Mouse (Mus musculus): Measurements from ENCODE around the gene Hnrnpu. TPM values are rescaled to one million over a fixed set of nuclear protein-coding genes. Genes with fewer than 3 reads are reported as not detected.

The Hnrnpu gene
- polyA plus RNA-seq, 1 experiment from 2014 or later, result 116 TPM

DNA sequence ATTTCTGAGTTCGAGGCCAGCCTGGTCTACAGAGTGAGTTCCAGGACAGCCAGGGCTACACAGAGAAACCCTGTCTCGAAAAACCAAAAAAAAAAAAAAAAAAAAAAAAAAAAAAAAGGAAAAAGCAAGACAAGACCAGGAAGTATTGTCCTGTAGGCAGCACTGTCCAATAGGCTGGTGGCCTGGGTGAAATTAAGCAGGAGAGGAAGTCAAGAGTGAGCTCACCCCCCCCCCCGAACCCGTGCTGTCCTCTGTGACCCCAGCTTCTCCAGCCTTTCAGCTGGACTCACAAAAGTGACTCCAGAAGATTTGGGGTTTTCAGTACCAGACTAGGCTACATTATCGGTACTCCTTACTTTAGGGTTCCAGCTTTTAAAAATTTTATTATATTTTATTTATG lies 5.0 kb upstream of the Hnrnpu start:
- no peak for TF ChIP-seq EP300 (IDR thresholded peaks at IDR 0.05)
- no peak for TF ChIP-seq CTCF (IDR thresholded peaks at IDR 0.05)
- Histone ChIP-seq H3K9ac (replicated peaks; ENCODE audit: low read depth) (no peak overlapping the region), H3K36me3 (ENCODE audit: insufficient read depth, low read length) (no peaks in the 10 kb centered on the region), H3K27ac (ENCODE audit: low read length) (no peak overlapping the region), H3K9me3 (ENCODE audit: low read length) (no peaks in the 10 kb centered on the region), H3K4me3 (ENCODE audit: low read depth, low read length) (no peak overlapping the region), H3K4me2 (replicated peaks; ENCODE audit: low read depth, low read length) (no peak overlapping the region), H3K27me3 (replicated peaks; ENCODE audit: insufficient read depth, low read length) (no peaks in the 10 kb centered on the region), H3K4me1 (ENCODE audit: insufficient read depth, low read depth, low read length) (no peaks in the 10 kb centered on the region)
- DNase-seq (ENCODE audit: low spot score), result no peak
- WGBS, result 78% methylated on average over 4 of the region's 5 CpGs
- ATAC-seq, result no peak

DNA sequence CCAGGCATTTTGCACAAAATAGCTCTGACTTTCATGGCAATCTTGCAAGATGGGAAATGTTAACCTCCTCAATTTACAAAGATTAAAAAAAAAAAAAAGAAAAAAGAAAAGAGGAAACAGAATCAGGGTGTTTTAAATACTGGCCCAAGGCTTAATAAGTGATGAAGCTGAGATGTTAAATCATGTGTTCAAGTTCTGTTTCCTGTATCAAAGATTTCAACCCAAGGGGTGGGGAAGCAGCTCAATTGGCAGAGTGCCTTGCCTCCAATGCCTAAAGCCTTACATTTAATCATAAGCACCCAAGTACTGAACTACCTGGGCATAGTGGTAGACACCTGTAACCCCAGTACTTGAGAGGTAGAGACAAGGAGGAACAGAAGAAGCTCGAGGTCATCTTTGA lies 4.5 kb upstream of the Hnrnpu start:
- no peaks in the 10 kb centered on the region for H3K27me3 ChIP-seq (replicated peaks; ENCODE audit: insufficient read depth, low read length)
- 55% methylated on average over 1 of the region's 1 CpGs for WGBS
- DNase-seq (ENCODE audit: low spot score) (no peak), ATAC-seq (no peak)
- no peak overlapping the region for H3K4me3 ChIP-seq (ENCODE audit: low read depth, low read length)
- no peak overlapping the region for H3K27ac ChIP-seq (ENCODE audit: low read length)
- no peaks in the 10 kb centered on the region for H3K36me3 ChIP-seq (ENCODE audit: insufficient read depth, low read length)
- no peak overlapping the region for H3K4me2 ChIP-seq (replicated peaks; ENCODE audit: low read depth, low read length)
- no peaks in the 10 kb centered on the region for H3K9me3 ChIP-seq (ENCODE audit: low read length)
- TF ChIP-seq EP300 (IDR thresholded peaks at IDR 0.05), result no peak
- TF ChIP-seq CTCF (IDR thresholded peaks at IDR 0.05), result no peak
- no peak overlapping the region for H3K9ac ChIP-seq (replicated peaks; ENCODE audit: low read depth)
- no peaks in the 10 kb centered on the region for H3K4me1 ChIP-seq (ENCODE audit: insufficient read depth, low read depth, low read length)

DNA sequence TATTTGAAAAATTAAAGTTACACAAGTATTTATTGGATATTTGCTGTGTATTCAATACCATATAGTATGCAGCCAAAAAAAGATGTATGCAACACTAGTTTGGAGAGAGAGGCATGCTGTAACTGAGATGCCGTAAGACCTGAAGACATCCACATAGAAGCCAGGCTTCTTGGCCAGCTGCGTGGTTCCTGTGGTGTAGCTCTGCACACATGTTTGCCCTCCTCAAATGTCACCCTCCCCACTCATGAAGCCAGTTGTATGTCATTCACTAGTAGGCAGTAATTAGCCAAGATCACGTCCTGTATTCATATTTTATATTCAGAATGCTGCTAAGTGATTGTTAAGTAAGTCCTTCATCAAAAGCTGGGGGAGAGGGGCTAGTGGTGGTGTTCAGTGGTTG lies 3.8 kb upstream of the Hnrnpu start:
- no peaks in the 10 kb centered on the region for H3K27me3 ChIP-seq (replicated peaks; ENCODE audit: insufficient read depth, low read length)
- H3K9me3 ChIP-seq (ENCODE audit: low read length), result no peaks in the 10 kb centered on the region
- H3K27ac ChIP-seq (ENCODE audit: low read length), result no peak overlapping the region
- no peak overlapping the region for H3K4me2 ChIP-seq (replicated peaks; ENCODE audit: low read depth, low read length)
- H3K4me1 ChIP-seq (ENCODE audit: insufficient read depth, low read depth, low read length), result no peaks in the 10 kb centered on the region
- 79% methylated on average over 3 of the region's 3 CpGs for WGBS
- H3K9ac ChIP-seq (replicated peaks; ENCODE audit: low read depth), result no peak overlapping the region
- no peak overlapping the region for H3K4me3 ChIP-seq (ENCODE audit: low read depth, low read length)
- TF ChIP-seq EP300 (IDR thresholded peaks at IDR 0.05) (no peak), CTCF (IDR thresholded peaks at IDR 0.05) (no peak)
- ATAC-seq (no peak), DNase-seq (ENCODE audit: low spot score) (no peak)
- H3K36me3 ChIP-seq (ENCODE audit: insufficient read depth, low read length), result no peaks in the 10 kb centered on the region

DNA sequence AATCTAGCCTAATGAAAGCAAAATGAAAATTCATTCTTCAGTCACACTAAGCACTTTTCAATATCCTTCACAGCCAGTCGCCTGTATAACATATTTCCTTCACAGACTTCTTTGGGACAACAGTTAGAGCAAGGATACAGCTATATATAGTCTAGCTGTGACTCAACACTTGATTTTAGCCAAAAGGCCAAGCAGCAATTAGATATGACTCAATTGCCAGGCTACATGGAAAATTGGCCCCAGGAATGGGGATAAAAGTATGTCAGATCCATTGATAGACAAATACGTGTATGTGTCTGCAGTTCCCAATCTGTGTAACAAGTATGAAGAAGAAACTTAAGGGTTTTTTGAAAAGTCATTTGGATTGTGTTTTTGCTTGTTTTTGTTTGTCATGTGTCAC lies 2.6 kb upstream of the Hnrnpu start:
- Histone ChIP-seq H3K9me3 (ENCODE audit: low read length) (no peaks in the 10 kb centered on the region), H3K27ac (ENCODE audit: low read length) (no peak overlapping the region), H3K4me3 (ENCODE audit: low read depth, low read length) (no peak overlapping the region), H3K27me3 (replicated peaks; ENCODE audit: insufficient read depth, low read length) (no peaks in the 10 kb centered on the region), H3K4me2 (replicated peaks; ENCODE audit: low read depth, low read length) (no peak overlapping the region), H3K36me3 (ENCODE audit: insufficient read depth, low read length) (no peaks in the 10 kb centered on the region), H3K9ac (replicated peaks; ENCODE audit: low read depth) (no peak overlapping the region), H3K4me1 (ENCODE audit: insufficient read depth, low read depth, low read length) (no peaks in the 10 kb centered on the region)
- TF ChIP-seq CTCF (IDR thresholded peaks at IDR 0.05) (no peak), EP300 (IDR thresholded peaks at IDR 0.05) (no peak)
- ATAC-seq, result no peak
- whole genome bisulfite sequencing, result 94% methylated on average over 2 of the region's 2 CpGs
- no peak for DNase-seq (ENCODE audit: low spot score)

DNA sequence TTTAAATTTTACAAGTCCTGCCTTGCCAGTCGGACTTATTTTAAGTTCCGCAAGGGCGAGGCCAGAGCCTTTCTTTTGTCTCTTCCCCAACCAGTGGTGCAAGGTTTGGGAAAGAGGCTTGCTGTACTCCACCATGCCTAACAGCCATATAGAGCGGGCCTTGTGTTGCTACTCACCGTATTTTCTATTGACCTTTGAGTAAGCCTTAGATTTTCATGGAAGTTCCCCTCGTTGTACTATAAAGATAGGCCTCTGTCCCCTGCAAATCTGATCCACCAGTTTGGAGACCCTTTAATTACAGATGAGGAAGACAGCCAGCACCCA lies 683 bp upstream of the Hnrnpu start:
- ATAC-seq, result no peak
- H3K4me3 ChIP-seq (ENCODE audit: low read depth, low read length), result peak overlapping the region; percentile 100
- H3K27me3 ChIP-seq (replicated peaks; ENCODE audit: insufficient read depth, low read length), result no peaks in the 10 kb centered on the region
- TF ChIP-seq EP300 (IDR thresholded peaks at IDR 0.05), result no peak
- TF ChIP-seq CTCF (IDR thresholded peaks at IDR 0.05), result no peak
- 6% methylated on average over 6 of the region's 6 CpGs for WGBS
- H3K9ac ChIP-seq (replicated peaks; ENCODE audit: low read depth), result peak overlapping the region; percentile 99
- H3K9me3 ChIP-seq (ENCODE audit: low read length), result no peaks in the 10 kb centered on the region
- H3K4me2 ChIP-seq (replicated peaks; ENCODE audit: low read depth, low read length), result peak overlapping the region; percentile 73
- peaks cover 5% of the 10 kb centered on the region; the same call in 1 of the 2 replicates for H3K4me1 ChIP-seq (ENCODE audit: insufficient read depth, low read depth, low read length)
- peak overlapping the region; percentile 100 for H3K27ac ChIP-seq (ENCODE audit: low read length)
- H3K36me3 ChIP-seq (ENCODE audit: insufficient read depth, low read length), result 0 out of 2 replicates have a peak, but pooled peaks cover 3% of the 10 kb centered on the region
- peak; percentile 59 for DNase-seq (ENCODE audit: low spot score)

DNA sequence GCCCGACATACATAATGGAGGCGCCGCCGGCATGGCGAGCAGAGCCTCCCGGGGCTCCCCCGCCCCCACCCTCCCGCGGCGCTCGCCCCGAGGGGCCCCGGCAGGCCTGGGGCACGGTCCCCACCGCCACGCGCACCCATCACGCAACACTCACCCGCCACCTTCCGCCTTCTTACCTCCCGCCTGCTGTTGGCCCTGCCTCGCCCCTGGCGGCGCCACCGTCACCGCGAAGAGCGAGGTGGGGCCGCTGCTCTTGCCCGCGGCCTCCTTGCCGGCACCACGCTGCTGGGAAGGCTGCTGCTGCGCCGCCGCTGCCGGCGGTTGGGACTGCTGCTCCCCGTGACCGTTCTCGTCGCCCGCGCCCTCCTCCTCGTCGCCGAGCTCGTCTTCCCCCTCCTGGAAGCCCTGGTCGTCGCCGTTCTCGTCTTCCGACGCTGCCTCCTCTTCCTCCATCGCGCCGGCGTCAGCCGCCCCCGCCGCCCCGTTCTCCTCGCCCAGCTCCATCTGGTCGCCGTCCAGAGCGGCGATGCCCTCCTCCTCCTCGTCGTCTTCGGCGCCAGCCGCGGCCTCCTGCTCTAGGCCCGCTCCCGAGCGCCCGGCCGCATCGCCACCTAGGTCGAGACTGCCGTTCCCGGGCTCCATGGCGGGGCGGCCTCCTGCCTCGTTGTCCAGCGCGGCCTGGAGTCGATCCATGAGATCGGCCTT lies 668 bp downstream of the Hnrnpu start:
- Histone ChIP-seq H3K9me3 (ENCODE audit: low read length) (no peaks in the 10 kb centered on the region), H3K4me1 (ENCODE audit: insufficient read depth, low read depth, low read length) (peaks cover 5% of the 10 kb centered on the region; the same call in 1 of the 2 replicates), H3K4me2 (replicated peaks; ENCODE audit: low read depth, low read length) (peak overlapping the region; percentile 73), H3K4me3 (ENCODE audit: low read depth, low read length) (peak overlapping the region; percentile 100), H3K27ac (ENCODE audit: low read length) (peak overlapping the region; percentile 100), H3K36me3 (ENCODE audit: insufficient read depth, low read length) (peaks cover 14% of the 10 kb centered on the region; the same call in 1 of the 2 replicates), H3K9ac (replicated peaks; ENCODE audit: low read depth) (peak overlapping the region; percentile 99), H3K27me3 (replicated peaks; ENCODE audit: insufficient read depth, low read length) (no peaks in the 10 kb centered on the region)
- DNase-seq (ENCODE audit: low spot score), result peak; percentile 61
- TF ChIP-seq CTCF (IDR thresholded peaks at IDR 0.05) (peak; percentile 32), EP300 (IDR thresholded peaks at IDR 0.05) (no peak)
- ATAC-seq, result peak; percentile 42
- 1% methylated on average over 66 of the region's 89 CpGs for WGBS
